Mouse (Mus musculus) hindbrain, embryonic 15.5 days (tissue): ENCODE results near the gene Wdr4. TPM values are rescaled to one million over a fixed set of nuclear protein-coding genes. Genes with fewer than 3 reads are reported as not detected.
"Not testable (repeated sequence)": the region's sequence is repeated elsewhere in the genome, so short reads cannot be mapped to it uniquely, and the experiment has no call there.

Source experiments
- ATAC-seq: fragments of 200-750 bp; cut with Nextera tagmentation; 2 replicates; pipeline ENCODE4 v1.8.0; 2017; ENCODE audit warnings: low read depth, moderate number of reproducible peaks, moderate TSS enrichment; ENCODE audit not compliant: low FRiP score
- H3K27ac ChIP-seq: fragments of 300-500 bp; sonication (generic); replicated peaks from 2 replicates; pipeline ENCODE4 v1.5.1; 2015; ENCODE audit warnings: mild to moderate bottlenecking, inconsistent platforms
- H3K27me3 ChIP-seq: fragments of 300-500 bp; sonication (generic); 2 replicates; pipeline ENCODE4 v1.6.1; 2015; ENCODE audit warnings: control low read depth, inconsistent platforms
- H3K36me3 ChIP-seq: fragments of 300-500 bp; sonication (generic); 2 replicates; pipeline ENCODE4 v1.6.1; 2015; ENCODE audit warnings: control low read depth, inconsistent platforms
- H3K4me1 ChIP-seq: fragments of 300-500 bp; sonication (generic); replicated peaks from 2 replicates; pipeline ENCODE4 v1.6.1; 2015; ENCODE audit warnings: control low read depth, inconsistent platforms
- H3K4me2 ChIP-seq: fragments of 300-500 bp; sonication (generic); 2 replicates; pipeline ENCODE4 v1.6.1; 2015; ENCODE audit warnings: moderate library complexity, mild to moderate bottlenecking, inconsistent platforms
- H3K4me3 ChIP-seq: fragments of 300-500 bp; sonication (generic); 2 replicates; pipeline ENCODE4 v1.5.1; 2015; ENCODE audit warnings: mild to moderate bottlenecking, inconsistent platforms
- H3K9ac ChIP-seq: fragments of 300-500 bp; sonication (generic); 2 replicates; pipeline ENCODE4 v1.6.1; 2015; ENCODE audit warnings: inconsistent platforms
- H3K9me3 ChIP-seq: fragments of 300-500 bp; sonication (generic); 2 replicates; pipeline ENCODE4 v1.6.1; 2016; ENCODE audit warnings: control low read depth, inconsistent platforms
- WGBS: fragments of 180-500 bp; shearing (Covaris S2); methylation state at CpG from one replicate; pipeline ENCODE4 v1.1.7; 2015; 5-methylcytosine and 5-hydroxymethylcytosine counted together
- polyA plus RNA-seq: library from polyadenylated mRNA; unstranded; fragments of >200 nt; fragmentation: Nextera tagmentation; extraction: Ambion mirVana; gene quantifications from 2 replicates; pipeline ENCODE4 v1.2.1, GENCODE M21; 2015

The Wdr4 gene
- polyA plus RNA-seq, 1 experiment from 2014 or later = 38.1 TPM

- not testable (repeated sequence) for H3K4me2 ChIP-seq, H3K36me3 ChIP-seq, H3K27me3 ChIP-seq, H3K4me3 ChIP-seq, H3K9me3 ChIP-seq, ATAC-seq, H3K27ac ChIP-seq, H3K9ac ChIP-seq, H3K4me1 ChIP-seq
- 94% methylated on average over 23 of the region's 23 CpGs for WGBS
These were observed 32.8 kb upstream of the Wdr4 start for GRCm38 (mm10) chr17:31552601-31553000.

DNA sequence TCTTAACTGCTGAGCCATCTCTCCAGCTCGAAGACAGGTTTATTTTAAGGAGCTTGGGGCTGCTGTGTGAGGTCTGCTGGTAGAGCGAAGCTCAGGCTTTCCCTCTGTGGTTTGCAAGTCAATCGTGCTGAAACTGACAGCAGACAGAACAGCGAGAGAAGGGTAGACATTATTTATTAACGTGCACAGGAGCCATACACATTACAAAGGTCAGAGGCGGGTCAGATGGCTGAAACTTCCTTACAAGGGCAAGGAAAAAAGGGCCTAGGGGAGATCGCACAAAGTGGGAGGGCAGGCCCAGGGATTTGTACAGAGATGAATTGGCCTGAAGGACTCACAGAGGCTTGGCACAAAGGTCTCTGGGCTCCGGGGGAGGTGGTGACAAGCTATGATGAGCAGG, 29.6 kb upstream of the Wdr4 start:
- 55% methylated on average over 8 of the region's 8 CpGs for WGBS
- Histone ChIP-seq H3K4me3 (no peak overlapping the region), H3K27ac (no peak overlapping the region), H3K9ac (no peak overlapping the region), H3K4me2 (no peak overlapping the region), H3K36me3 (no peaks in the 10 kb centered on the region), H3K9me3 (no peaks in the 10 kb centered on the region), H3K4me1 (no peaks in the 10 kb centered on the region), H3K27me3 (no peaks in the 10 kb centered on the region)
- no peak for ATAC-seq

GRCm38 (mm10) chr17:31547974-31548373, 28.2 kb upstream of the Wdr4 start:
- ATAC-seq = no peak
- H3K9me3 ChIP-seq = no peaks in the 10 kb centered on the region
- no peak overlapping the region for H3K9ac ChIP-seq
- WGBS = 63% methylated on average over 3 of the region's 3 CpGs
- no peak overlapping the region for H3K27ac ChIP-seq
- no peak overlapping the region for H3K4me2 ChIP-seq
- H3K4me1 ChIP-seq = no peaks in the 10 kb centered on the region; the same call in 1 of the 2 replicates
- no peaks in the 10 kb centered on the region for H3K27me3 ChIP-seq
- no peaks in the 10 kb centered on the region for H3K36me3 ChIP-seq
- H3K4me3 ChIP-seq = no peak overlapping the region

DNA sequence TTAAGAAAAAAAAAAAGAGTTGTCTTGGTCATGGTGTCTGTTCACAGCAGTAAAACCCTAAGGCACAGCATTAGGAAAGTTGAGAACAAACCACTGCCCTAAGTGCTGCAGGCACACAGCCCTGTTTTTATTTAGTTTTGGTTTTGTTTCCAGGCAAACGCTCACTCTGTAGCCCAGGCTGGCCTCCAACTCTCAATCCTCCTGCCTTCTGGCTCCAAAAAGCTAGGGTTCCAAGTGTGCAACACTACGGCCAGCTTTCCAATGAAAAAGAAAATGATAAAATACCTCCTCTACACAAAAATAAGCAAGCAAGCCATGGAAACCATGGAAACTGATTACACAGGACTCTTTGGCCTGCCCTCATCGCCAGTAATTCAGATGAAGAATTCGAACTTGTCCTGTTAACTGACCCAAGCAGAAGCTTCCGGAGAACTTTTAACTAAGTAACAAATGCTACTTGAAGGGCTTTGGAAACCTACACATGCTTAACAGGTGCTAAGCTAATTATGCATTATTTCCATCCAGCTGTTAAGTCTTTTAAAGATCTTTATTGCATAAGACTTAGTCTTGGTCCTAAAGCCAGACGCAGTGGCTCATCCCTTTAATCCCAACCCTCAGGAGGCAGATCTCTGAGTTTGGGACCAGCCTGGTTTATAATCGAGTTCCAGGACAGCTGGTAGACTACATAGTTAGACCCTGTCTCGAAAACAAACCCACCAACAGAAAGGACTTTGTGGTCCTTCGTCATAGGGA, 26.8 kb upstream of the Wdr4 start:
- 86% methylated on average over 9 of the region's 9 CpGs for WGBS
- H3K4me3 ChIP-seq = no peak overlapping the region
- no peak for ATAC-seq
- no peak overlapping the region for H3K4me2 ChIP-seq
- H3K27ac ChIP-seq = no peak overlapping the region
- H3K9ac ChIP-seq = no peak overlapping the region
- no peaks in the 10 kb centered on the region for H3K36me3 ChIP-seq
- peaks cover 7% of the 10 kb centered on the region for H3K4me1 ChIP-seq
- no peaks in the 10 kb centered on the region for H3K27me3 ChIP-seq
- H3K9me3 ChIP-seq = no peaks in the 10 kb centered on the region

DNA sequence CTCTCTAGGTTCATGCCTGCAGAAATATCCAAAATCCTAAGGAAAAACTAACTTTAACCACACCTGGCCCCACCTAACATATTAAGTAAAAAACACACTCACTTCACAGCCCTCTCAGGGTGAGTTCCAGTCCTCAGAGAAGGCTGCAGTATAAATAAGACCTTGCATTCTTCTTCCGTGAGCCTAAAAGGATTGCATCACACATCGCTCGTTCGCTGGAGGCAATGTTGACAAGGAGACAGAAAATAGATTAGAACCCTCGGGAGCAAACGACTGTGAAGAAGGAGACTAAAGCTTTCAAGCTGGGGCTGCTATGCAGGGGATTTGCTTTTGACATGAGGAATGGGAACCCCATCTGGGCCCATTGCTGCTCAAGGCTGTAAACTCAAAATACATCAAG, 23.8 kb upstream of the Wdr4 start:
- Histone ChIP-seq H3K27ac (no peak overlapping the region), H3K27me3 (no peaks in the 10 kb centered on the region), H3K4me3 (no peak overlapping the region), H3K9me3 (no peaks in the 10 kb centered on the region), H3K4me1 (peaks cover 16% of the 10 kb centered on the region), H3K36me3 (no peaks in the 10 kb centered on the region), H3K4me2 (no peak overlapping the region), H3K9ac (no peak overlapping the region)
- no peak for ATAC-seq
- 18% methylated on average over 6 of the region's 6 CpGs for WGBS

DNA sequence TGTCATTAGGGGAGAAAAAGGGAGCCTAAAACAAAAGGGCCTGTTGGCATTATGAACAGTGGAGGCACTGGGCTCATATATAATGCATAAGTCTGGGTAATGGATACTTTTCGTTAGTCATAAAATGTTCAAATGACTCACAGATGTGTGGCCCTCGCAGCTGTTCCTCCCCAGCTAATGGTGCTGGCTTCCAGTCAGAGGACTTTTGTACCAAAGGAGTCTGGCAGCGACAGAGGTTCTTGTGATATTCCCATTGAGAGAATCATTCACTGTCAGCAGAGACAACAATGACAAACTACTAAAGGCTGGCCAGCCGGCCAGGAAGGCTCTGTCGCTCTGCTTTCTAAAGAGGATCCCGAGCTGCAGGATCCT, 21.7 kb upstream of the Wdr4 start:
- 17% methylated on average over 6 of the region's 6 CpGs for WGBS
- no peak overlapping the region for H3K4me3 ChIP-seq
- no peaks in the 10 kb centered on the region for H3K9me3 ChIP-seq
- H3K27me3 ChIP-seq = no peaks in the 10 kb centered on the region
- peaks cover 16% of the 10 kb centered on the region for H3K4me1 ChIP-seq
- no peak overlapping the region for H3K4me2 ChIP-seq
- H3K27ac ChIP-seq = peak overlapping the region; percentile 68
- no peaks in the 10 kb centered on the region for H3K36me3 ChIP-seq
- ATAC-seq = peak; percentile 35; the same call in 1 of the 2 replicates
- no peak overlapping the region for H3K9ac ChIP-seq

DNA sequence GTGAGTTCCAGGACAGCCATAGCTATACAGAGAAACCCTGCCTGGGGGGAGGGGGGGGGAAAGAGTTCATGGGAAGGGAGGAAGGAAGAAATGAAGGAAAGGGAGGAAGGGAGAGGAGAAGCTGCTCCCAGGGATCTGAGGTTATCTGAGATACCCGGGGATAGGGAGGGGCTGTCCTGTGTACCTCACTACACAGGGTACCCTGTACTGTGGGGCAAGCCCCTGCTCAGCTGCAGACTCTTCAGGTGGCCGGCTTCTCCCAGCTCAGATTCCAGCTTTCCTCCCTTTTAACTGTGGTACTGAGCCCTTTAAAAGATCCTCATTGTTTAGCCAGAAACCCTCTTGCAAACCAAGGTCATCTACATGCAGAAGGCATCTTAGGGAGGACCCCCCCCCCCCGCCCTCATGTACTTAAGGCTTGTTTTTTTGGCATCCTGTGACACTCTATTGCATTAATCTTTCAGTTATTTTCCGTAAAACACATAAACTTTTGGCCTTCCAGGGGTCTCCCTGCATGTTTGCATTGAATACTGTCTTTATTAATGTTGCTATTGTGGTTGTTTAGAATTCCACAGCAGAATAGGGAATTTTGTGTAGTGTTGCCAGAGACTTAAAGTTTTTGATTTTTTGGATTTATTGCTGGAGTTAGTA, 21.2 kb upstream of the Wdr4 start:
- Histone ChIP-seq H3K4me2 (no peak overlapping the region), H3K4me1 (peaks cover 17% of the 10 kb centered on the region), H3K4me3 (no peak overlapping the region), H3K36me3 (no peaks in the 10 kb centered on the region), H3K27ac (peak overlapping the region; percentile 68), H3K9ac (no peak overlapping the region), H3K27me3 (no peaks in the 10 kb centered on the region), H3K9me3 (no peaks in the 10 kb centered on the region)
- 49% methylated on average over 4 of the region's 4 CpGs for WGBS
- ATAC-seq = no peak

DNA sequence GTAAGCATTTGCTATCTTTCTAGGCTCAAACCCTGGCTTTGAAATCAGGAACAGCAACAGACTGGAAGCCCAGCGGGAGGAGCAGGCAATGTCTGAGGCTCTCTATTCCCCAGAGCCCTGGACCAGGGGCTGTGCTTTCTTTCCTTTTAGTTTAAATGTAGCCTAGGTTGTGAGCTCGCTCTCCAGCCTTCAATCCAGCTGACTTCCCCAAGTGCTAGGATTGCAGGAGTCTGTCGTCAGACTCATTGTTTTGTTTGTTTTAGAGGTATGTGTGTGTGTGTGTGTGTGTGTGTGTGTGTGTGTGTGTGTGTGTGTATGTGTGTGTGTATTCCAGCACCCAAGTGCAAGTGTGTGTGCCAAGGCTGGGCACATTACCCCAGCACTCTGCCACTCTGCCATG, 20.3 kb upstream of the Wdr4 start:
- Histone ChIP-seq H3K4me1 (peaks cover 26% of the 10 kb centered on the region), H3K27me3 (no peaks in the 10 kb centered on the region), H3K27ac (peak overlapping the region; percentile 57; the same call in 1 of the 2 replicates), H3K4me3 (no peak overlapping the region), H3K9ac (no peak overlapping the region), H3K36me3 (no peaks in the 10 kb centered on the region), H3K9me3 (no peaks in the 10 kb centered on the region), H3K4me2 (no peak overlapping the region)
- no peak for ATAC-seq
- 56% methylated on average over 3 of the region's 3 CpGs for WGBS

DNA sequence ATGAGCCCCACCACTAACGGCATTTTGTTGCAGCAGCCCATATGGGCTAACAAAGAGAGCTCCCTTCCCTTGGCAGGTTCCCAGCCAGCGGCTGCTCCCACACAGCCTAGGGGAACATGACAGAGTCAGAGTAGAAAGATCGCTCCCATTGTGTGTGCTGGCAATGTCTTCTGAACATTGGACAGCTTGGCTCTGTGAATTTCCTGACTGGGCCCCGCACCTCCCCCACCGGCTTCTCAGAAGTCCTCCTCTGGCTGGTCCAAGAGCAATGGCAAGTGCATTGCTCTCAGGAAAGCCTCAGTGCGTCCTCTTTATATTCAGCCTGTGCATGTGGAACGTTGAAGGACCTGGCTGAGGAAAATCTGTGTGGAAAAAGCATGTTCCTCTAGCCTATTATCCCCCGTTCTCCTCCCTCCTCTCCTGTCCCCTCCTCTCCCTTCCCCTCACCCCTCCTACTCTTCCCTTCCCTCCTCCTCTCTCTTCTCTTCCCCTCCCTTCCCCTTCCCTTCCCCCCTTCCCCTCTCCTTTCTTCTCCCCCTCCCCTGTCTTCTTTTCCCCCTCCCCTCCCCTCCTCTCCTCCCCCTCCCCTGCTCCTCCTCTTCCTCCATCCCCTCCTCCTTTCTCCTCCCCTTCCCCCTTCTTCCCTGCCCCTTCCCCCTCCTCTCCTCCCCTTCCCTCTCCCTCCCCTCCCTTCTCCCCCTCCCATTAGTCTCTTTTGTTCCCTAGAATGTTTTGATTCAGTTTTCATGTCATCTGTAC, 16.3 kb upstream of the Wdr4 start:
- WGBS = 14% methylated on average over 8 of the region's 8 CpGs
- Histone ChIP-seq H3K9ac (no peak overlapping the region), H3K27ac (peak overlapping the region; percentile 89), H3K27me3 (no peaks in the 10 kb centered on the region), H3K9me3 (no peaks in the 10 kb centered on the region), H3K4me1 (peaks cover 16% of the 10 kb centered on the region), H3K36me3 (peaks cover 9% of the 10 kb centered on the region; the same call in 1 of the 2 replicates), H3K4me3 (no peak overlapping the region), H3K4me2 (peak overlapping the region; percentile 11)
- peak; percentile 92 for ATAC-seq

DNA sequence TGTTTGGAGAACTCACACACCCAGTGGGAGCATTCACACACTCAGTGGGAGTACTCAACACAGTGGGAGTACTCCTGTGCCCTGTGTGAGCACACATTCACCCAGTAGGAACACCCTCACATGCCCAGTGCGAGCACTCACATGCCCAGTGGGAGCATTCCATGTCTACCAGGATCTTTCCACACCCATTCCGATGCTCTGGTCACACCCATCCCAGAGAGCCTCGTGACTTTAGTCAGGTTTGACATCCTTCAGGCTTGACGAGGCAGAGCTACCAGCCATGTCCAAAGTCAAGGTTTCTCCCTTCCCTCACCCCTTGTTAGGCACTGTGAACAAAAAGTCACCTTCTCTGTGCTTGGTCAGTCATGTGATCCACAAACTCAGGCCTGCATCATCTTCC, 15.6 kb upstream of the Wdr4 start:
- Histone ChIP-seq H3K4me2 (no peak overlapping the region), H3K9ac (no peak overlapping the region)

DNA sequence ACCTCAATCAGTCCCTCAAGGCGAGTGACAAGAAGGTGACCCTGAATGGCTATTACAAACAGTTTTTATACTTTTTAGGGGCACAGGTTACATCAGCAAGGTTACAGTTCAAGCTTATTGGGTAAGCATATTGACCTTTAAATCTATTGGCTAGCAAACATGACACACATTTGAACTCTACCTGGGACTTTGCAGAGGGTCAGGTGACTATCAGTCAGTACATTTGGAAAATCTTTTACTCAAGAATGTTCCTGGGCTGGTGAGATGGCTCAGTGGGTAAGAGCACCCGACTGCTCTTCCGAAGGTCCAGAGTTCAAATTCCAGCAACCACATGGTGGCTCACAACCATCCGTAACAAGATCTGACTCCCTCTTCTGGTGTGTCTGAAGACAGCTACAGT, 12.6 kb upstream of the Wdr4 start:
- not testable (repeated sequence) for H3K27ac ChIP-seq, H3K4me3 ChIP-seq, H3K9ac ChIP-seq, H3K9me3 ChIP-seq, H3K27me3 ChIP-seq, H3K4me2 ChIP-seq, ATAC-seq
- H3K4me1 ChIP-seq = peaks cover 16% of the 10 kb centered on the region
- peaks cover 28% of the 10 kb centered on the region; the same call in 1 of the 2 replicates for H3K36me3 ChIP-seq
- whole genome bisulfite sequencing = 93% methylated on average over 4 of the region's 4 CpGs

More for the DNA sequence above, 15.6 kb upstream of the Wdr4 start:
- 53% methylated on average over 4 of the region's 4 CpGs for WGBS
- H3K36me3 ChIP-seq = peaks cover 15% of the 10 kb centered on the region; the same call in 1 of the 2 replicates
- peak overlapping the region; percentile 89 for H3K27ac ChIP-seq
- no peaks in the 10 kb centered on the region for H3K27me3 ChIP-seq
- no peak overlapping the region for H3K4me3 ChIP-seq
- H3K9me3 ChIP-seq = no peaks in the 10 kb centered on the region
- H3K4me1 ChIP-seq = peaks cover 16% of the 10 kb centered on the region
- ATAC-seq = peak; percentile 36
